Mouse (Mus musculus) neural tube, embryonic 15.5 days (tissue): ENCODE results near the gene Smarcb1. TPM values are rescaled to one million over a fixed set of nuclear protein-coding genes. Genes with fewer than 3 reads are reported as not detected.
A peak's percentile ranks its signal among the peaks of the same experiment; 100 is the strongest.
"Not testable (repeated sequence)": the region's sequence is repeated elsewhere in the genome, so short reads cannot be mapped to it uniquely, and the experiment has no call there.

Source experiments
- ATAC-seq: fragments of 200-750 bp; cut with Nextera tagmentation; 2 replicates; pipeline ENCODE4 v1.8.0; 2017; ENCODE audit warnings: mild to moderate bottlenecking, moderate TSS enrichment, moderate library complexity; ENCODE audit not compliant: low FRiP score
- H3K27ac ChIP-seq: fragments of 300-500 bp; sonication (generic); replicated peaks from 2 replicates; pipeline ENCODE4 v1.5.1; 2015; ENCODE audit warnings: mild to moderate bottlenecking, inconsistent platforms
- H3K27me3 ChIP-seq: fragments of 300-500 bp; sonication (generic); replicated peaks from 2 replicates; pipeline ENCODE4 v1.6.1; 2015; ENCODE audit warnings: inconsistent platforms
- H3K36me3 ChIP-seq: fragments of 300-500 bp; sonication (generic); 2 replicates; pipeline ENCODE4 v1.6.1; 2015; ENCODE audit warnings: inconsistent platforms
- H3K4me1 ChIP-seq: fragments of 300-500 bp; sonication (generic); 2 replicates; pipeline ENCODE4 v1.6.1; 2015; ENCODE audit warnings: inconsistent platforms
- H3K4me2 ChIP-seq: fragments of 300-500 bp; sonication (generic); 2 replicates; pipeline ENCODE4 v1.6.1; 2015; ENCODE audit warnings: inconsistent platforms, mild to moderate bottlenecking, moderate library complexity
- H3K4me3 ChIP-seq: fragments of 300-500 bp; sonication (generic); replicated peaks from 2 replicates; pipeline ENCODE4 v1.5.1; 2015; ENCODE audit warnings: mild to moderate bottlenecking, inconsistent platforms
- H3K9ac ChIP-seq: fragments of 300-500 bp; sonication (generic); replicated peaks from 2 replicates; pipeline ENCODE4 v1.6.1; 2015; ENCODE audit warnings: mild to moderate bottlenecking, inconsistent platforms
- H3K9me3 ChIP-seq: fragments of 300-500 bp; sonication (generic); replicated peaks from 2 replicates; pipeline ENCODE4 v1.6.1; 2016; ENCODE audit warnings: inconsistent platforms
- WGBS: fragments of 180-500 bp; shearing (Covaris S2); methylation state at CpG from one replicate; pipeline ENCODE4 v1.1.7; 2015; ENCODE audit warnings: mixed read lengths; 5-methylcytosine and 5-hydroxymethylcytosine counted together
- polyA plus RNA-seq: library from polyadenylated mRNA; unstranded; fragments of >200 nt; fragmentation: Nextera tagmentation; extraction: Ambion mirVana; gene quantifications from 2 replicates; pipeline ENCODE4 v1.2.1, GENCODE M21; 2015

Gene Smarcb1
- polyA plus RNA-seq, 1 experiment from 2014 or later, result 243 TPM

DNA sequence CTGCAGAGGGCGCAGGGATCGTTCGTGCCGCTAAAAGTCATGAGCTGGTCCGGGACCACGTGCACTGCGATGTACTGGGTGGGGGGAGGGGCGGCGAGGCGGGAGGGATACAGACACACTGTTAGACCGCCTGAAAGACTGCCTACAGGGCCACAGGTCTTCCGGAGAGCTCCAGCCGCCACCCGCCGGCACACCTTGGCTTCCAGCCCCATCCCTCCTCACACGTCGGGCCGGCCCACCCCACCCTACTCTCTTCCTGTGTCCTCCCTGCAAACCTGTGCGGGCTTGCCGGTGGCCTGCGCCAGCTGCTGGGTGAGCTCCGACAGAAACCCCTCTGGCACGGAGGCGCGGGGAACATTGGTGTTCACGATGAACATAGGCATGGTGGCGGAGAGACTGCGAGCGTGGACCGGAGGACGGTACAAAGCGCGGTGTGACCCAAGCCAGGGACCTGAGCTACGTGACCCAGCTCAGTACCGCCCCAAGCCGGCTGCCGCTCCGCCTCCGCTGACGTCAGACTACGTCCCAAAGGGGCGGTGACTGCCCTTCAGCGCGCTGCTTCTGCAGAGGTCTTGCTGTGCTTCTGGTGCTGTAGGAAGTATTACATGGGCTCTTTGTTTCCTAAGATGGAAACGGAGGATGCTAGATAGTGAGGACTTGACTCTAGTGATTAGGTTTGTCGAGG, 61.5 kb downstream of the Smarcb1 start, which contains the start of gene Mif:
Mif (minus strand) TSS at position 455 of the 685 bp plus-strand sequence.
- H3K4me1 ChIP-seq, result peaks cover 30% of the 10 kb centered on the region
- H3K4me3 ChIP-seq, result peak within 1 kb of the TSS; percentile 72
- H3K27me3 ChIP-seq, H3K36me3 ChIP-seq, H3K9me3 ChIP-seq: not testable (repeated sequence)
- H3K9ac ChIP-seq, result peak within 1 kb of the TSS; percentile 94
- peak; percentile 95 for ATAC-seq
- under 1% methylated on average over 45 of the region's 46 CpGs for WGBS
- peak within 1 kb of the TSS; percentile 97 for H3K27ac ChIP-seq
- H3K4me2 ChIP-seq, result peak within 1 kb of the TSS; percentile 72

DNA sequence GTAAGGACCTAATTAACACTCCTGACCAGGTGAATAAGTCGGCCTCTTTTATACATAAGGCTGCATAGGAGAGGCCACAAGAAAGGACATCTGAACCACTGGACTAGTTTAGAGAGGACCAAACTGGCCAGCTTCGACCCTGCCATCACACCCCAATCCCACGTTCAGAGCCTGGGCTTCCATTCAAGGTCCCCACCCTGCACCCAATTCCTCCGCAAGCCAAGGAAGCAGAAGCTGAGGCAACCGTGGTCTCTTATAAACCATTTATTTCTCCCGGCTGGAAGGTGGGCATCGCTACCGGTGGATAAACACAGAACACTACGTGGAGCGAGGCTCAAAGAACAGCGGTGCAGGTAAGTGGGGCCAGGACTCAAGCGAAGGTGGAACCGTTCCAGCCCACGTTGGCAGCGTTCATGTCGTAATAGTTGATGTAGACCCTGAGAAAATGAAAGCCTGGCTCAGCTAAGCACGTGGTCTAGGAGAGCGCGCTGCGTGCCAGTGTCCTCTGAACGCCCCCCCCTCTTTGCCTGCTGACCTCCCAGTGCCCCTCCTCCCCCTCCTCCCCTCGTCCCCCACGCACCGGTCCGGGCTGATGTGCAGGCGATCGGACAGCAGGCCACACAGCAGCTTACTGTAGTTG, 62.2 kb downstream of the Smarcb1 start:
- Histone ChIP-seq H3K27me3 (no peaks in the 10 kb centered on the region), H3K9me3 (no peaks in the 10 kb centered on the region), H3K4me2 (peak overlapping the region; percentile 72), H3K36me3 (peaks cover 8% of the 10 kb centered on the region; the same call in 1 of the 2 replicates), H3K27ac (peak overlapping the region; percentile 97), H3K4me3 (peak overlapping the region; percentile 72), H3K4me1 (peaks cover 30% of the 10 kb centered on the region), H3K9ac (peak overlapping the region; percentile 94)
- ATAC-seq, result peak; percentile 84
- WGBS, result 2% methylated on average over 26 of the region's 27 CpGs

DNA sequence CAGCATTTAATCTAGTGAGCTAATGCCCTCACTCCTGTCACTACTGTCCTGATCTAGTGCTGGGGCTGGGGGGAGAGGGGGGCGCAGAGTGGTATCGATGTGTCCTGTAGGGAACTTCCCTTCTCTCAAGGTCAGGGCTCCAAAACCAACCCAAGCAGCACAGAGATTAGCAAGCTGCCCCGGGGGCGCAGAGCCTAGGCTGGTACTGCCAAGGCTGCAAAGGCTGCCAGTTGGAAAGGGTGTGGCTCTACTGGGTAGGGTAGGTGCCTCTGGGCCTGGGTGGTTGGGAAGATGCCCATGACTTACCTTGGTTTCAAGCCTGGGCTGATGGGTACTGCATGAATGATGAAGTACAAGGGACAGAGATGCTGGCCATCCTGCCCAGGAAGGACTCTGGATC, 63.8 kb downstream of the Smarcb1 start:
- ATAC-seq, result no peak
- Histone ChIP-seq H3K9me3 (no peaks in the 10 kb centered on the region), H3K4me1 (peaks cover 30% of the 10 kb centered on the region), H3K27ac (no peak overlapping the region), H3K4me2 (no peak overlapping the region), H3K36me3 (peaks cover 8% of the 10 kb centered on the region; the same call in 1 of the 2 replicates), H3K27me3 (no peaks in the 10 kb centered on the region), H3K4me3 (no peak overlapping the region), H3K9ac (no peak overlapping the region)
- WGBS, result 99% methylated on average over 4 of the region's 4 CpGs

DNA sequence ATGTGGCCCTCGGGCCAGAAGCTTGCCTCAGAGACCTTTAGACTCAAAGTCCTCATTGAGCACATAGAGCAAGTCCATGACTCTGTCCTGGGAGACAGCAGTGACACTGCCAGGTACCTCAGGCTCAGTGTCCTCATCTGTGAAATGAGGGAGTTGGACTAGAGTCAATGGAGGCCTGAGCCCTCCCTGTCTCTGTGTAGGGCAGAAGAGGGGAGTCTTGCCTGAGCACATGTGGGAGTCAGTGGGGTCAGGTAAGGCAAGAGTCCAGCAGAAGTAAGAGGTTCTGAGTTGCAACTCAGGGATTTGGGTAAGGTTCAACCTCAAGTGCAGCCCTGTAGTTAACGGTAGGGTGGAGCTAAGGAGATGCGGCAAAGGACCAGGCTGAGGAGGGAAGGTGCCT, 64.4 kb downstream of the Smarcb1 start:
- WGBS, result 86% methylated on average over 3 of the region's 3 CpGs
- H3K4me2 ChIP-seq, result no peak overlapping the region
- no peak overlapping the region for H3K9ac ChIP-seq
- no peak overlapping the region for H3K27ac ChIP-seq
- H3K9me3 ChIP-seq, result no peaks in the 10 kb centered on the region
- peaks cover 30% of the 10 kb centered on the region for H3K4me1 ChIP-seq
- peaks cover 8% of the 10 kb centered on the region; the same call in 1 of the 2 replicates for H3K36me3 ChIP-seq
- no peaks in the 10 kb centered on the region for H3K27me3 ChIP-seq
- H3K4me3 ChIP-seq, result no peak overlapping the region
- no peak for ATAC-seq

DNA sequence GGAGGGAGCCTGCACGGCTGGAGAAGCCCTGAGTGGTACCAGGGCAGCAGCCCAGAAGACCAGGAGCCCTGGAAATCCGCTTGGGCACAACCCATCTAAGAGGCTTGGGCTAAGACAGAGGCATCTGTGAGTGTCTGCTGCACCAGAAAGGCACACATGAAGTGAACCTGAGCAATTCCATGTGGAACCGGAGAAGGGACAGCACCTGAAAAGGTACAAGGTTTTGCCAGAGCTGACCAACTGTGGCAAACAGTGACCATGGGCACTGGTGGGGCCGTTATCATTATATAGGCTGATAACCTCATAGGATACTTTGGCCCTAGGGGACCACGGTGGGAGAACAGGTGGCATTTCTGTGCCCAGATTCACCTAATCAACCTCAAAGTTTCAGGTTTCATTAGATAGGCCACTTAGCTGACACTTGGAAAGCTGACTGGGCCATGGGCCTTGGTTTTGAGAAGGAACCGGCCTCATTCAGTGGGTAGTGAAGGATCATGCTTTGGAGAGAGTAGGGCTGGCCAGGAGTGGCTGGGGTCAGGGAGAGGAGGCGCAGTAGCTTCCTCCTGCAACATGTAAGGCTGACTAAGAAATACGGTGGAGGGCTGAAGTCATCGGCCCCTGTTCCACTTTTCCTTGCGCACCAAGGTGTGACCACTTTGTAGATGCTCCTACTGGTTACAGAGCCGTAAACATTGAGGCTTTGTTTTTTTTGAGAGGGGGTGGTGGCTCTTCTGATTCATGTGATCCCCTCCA, 65.1 kb downstream of the Smarcb1 start:
- ATAC-seq, result no peak
- H3K4me3 ChIP-seq, result no peak overlapping the region
- peaks cover 33% of the 10 kb centered on the region for H3K4me1 ChIP-seq
- no peaks in the 10 kb centered on the region for H3K27me3 ChIP-seq
- H3K9me3 ChIP-seq, result no peaks in the 10 kb centered on the region
- peaks cover 8% of the 10 kb centered on the region; the same call in 1 of the 2 replicates for H3K36me3 ChIP-seq
- H3K9ac ChIP-seq, result no peak overlapping the region
- H3K4me2 ChIP-seq, result no peak overlapping the region
- H3K27ac ChIP-seq, result no peak overlapping the region
- 89% methylated on average over 11 of the region's 11 CpGs for WGBS

DNA sequence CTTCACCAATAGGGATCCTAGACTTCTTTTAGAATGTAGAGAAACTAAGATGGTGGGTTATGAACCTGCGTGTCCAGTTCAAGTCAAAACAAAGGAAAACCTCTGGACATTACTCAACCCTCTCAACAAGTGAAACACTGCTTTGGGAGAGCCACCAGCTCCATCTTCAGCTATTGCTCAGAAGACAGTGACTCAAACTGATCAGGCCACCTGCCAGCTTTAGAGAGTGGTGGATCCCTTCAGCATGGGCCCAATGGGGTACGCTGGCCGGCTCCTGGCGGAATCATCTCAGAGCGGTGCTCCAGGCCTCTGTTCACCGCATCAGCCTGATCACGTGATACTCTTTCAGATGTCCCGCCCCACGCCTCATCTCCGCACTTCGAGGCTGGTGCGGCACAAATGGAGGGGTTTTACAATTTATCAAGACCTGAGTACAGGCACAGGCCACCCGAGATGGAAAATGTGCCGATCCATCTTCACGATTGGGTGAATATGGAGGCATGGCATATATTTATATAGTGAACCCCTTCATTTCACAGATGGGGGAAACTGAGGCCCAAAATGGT, 65.9 kb downstream of the Smarcb1 start:
- H3K4me2 ChIP-seq, result no peak overlapping the region
- WGBS, result 89% methylated on average over 15 of the region's 15 CpGs
- H3K36me3 ChIP-seq, result peaks cover 8% of the 10 kb centered on the region; the same call in 1 of the 2 replicates
- ATAC-seq, result no peak
- no peak overlapping the region for H3K27ac ChIP-seq
- no peaks in the 10 kb centered on the region for H3K9me3 ChIP-seq
- H3K9ac ChIP-seq, result no peak overlapping the region
- H3K4me3 ChIP-seq, result no peak overlapping the region
- no peaks in the 10 kb centered on the region for H3K27me3 ChIP-seq
- peaks cover 32% of the 10 kb centered on the region for H3K4me1 ChIP-seq

DNA sequence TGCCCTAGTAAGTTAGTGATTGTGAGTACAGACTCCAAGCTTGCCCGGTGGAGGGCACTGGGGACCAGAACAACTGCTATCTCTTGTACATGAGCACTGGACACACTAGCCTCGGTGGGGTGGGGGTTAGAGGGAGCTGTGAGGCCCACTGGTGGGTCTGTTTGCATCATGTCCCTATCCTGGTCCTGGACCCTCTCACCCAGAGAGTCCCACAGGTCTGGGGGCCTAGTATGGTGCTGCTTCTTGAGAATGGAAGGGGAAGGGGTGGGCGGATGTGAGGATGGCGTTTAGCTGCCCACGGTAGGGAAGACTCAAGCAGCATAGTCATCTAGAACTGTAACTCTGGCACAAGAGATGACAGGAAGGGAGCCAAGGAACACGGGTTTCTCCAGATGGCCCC, 66.6 kb downstream of the Smarcb1 start:
- Histone ChIP-seq H3K27me3 (no peaks in the 10 kb centered on the region), H3K4me2 (no peak overlapping the region), H3K4me1 (peaks cover 29% of the 10 kb centered on the region), H3K9me3 (no peaks in the 10 kb centered on the region), H3K9ac (no peak overlapping the region; the same call in 1 of the 2 replicates), H3K27ac (no peak overlapping the region), H3K36me3 (peaks cover 8% of the 10 kb centered on the region; the same call in 1 of the 2 replicates), H3K4me3 (no peak overlapping the region)
- 89% methylated on average over 6 of the region's 6 CpGs for WGBS
- ATAC-seq, result no peak

DNA sequence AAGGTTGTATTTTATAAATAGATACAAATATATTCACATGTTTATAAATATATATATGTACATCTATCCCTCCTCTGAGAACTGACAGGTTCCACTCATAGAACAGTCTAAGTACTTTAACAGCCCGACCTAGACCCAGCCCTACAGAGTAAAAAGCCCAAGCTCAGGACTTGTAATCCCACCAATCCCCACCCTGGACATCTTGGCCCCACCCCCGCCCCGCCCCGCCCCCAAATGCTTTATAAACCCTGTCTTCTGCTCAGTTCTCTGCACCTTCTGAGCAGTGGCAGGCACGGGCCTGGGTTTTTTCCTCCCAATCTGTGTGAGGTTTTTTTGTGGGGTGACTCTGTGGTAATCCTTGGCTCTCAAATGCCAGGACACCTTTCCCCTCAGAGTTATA, 67.3 kb downstream of the Smarcb1 start:
- WGBS, result 59% methylated on average over 5 of the region's 5 CpGs
- Histone ChIP-seq H3K9ac (no peak overlapping the region), H3K27me3 (no peaks in the 10 kb centered on the region), H3K9me3 (no peaks in the 10 kb centered on the region), H3K4me2 (no peak overlapping the region), H3K4me3 (no peak overlapping the region), H3K4me1 (peaks cover 27% of the 10 kb centered on the region), H3K27ac (no peak overlapping the region), H3K36me3 (peaks cover 8% of the 10 kb centered on the region; the same call in 1 of the 2 replicates)
- ATAC-seq, result no peak

DNA sequence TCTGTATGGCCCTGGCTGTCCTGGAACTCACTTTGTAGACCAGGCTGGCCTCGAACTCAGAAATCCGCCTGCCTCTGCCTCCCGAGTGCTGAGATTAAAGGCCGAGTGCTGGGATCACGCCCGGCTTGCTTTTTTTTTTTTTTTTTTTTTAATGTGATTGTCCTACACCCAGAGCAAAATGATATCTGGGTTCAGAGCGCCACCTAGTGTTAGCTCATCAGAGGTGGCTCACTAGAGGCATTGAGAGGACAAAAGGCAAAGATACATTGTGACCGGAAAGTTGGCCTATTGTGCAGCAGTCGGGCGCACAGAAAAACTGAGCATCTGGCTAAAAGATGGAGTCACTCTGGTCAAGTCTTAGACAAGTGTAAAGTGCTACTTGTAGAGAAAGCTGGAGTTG, 68.0 kb downstream of the Smarcb1 start:
- peaks cover 8% of the 10 kb centered on the region; the same call in 1 of the 2 replicates for H3K36me3 ChIP-seq
- no peak overlapping the region for H3K4me2 ChIP-seq
- no peak for ATAC-seq
- H3K27me3 ChIP-seq, result no peaks in the 10 kb centered on the region
- 17% methylated on average over 10 of the region's 10 CpGs for WGBS
- no peak overlapping the region for H3K27ac ChIP-seq
- H3K9ac ChIP-seq, result no peak overlapping the region
- no peaks in the 10 kb centered on the region for H3K9me3 ChIP-seq
- H3K4me1 ChIP-seq, result peaks cover 21% of the 10 kb centered on the region
- H3K4me3 ChIP-seq, result no peak overlapping the region

DNA sequence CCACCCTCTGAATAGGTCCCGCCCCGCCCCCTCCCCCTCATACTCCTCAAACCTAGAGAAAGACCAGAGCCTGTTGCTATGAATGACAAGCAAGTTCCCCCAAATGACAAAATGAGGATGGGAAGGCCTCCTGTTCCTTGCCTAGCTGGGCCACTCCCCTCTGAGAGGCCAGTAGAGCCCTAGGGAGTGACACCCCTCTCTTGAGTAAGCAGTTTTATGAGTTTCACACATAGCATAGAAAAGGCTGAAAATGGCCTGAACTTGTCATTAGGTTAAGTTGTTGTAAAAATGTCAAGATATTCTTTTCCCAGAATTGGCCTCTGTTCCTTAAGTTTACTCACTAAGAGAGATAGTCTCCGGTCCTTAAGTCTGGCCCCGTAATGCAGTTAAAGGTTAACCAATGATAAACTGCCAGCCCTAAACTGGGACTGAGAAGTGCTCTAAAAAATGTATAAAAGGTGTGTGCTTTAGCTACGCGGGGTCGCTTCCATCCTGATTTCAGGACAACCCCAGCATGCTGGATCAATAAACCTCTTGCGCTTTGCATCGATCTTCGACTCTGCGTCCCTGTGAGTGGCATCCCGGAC, 68.8 kb downstream of the Smarcb1 start:
- no peak overlapping the region for H3K9ac ChIP-seq
- WGBS, result 93% methylated on average over 12 of the region's 12 CpGs

DNA sequence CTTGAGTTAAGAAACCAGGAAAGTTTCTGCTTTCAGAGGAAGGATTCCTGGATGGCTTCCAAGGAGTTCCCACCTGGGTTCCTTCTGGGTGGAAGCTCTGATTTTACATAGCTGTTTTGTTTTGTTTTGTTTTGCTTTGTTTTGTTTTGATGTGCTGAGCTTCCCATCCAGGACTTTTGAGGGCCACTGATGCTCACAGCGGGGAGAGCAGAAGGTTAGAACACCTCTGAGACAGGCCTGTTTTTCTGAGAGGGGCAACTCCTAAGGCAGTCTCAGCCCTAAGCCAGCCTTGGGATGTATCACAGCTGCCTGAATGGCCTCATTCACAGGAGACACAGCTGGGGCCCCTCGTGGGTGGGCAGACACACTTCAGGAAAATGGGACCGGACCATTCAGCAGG, 69.7 kb downstream of the Smarcb1 start:
- Histone ChIP-seq H3K9ac (no peak overlapping the region), H3K9me3 (no peaks in the 10 kb centered on the region), H3K4me3 (no peak overlapping the region), H3K4me2 (no peak overlapping the region), H3K27ac (no peak overlapping the region), H3K27me3 (no peaks in the 10 kb centered on the region), H3K36me3 (no peaks in the 10 kb centered on the region), H3K4me1 (peaks cover 11% of the 10 kb centered on the region)
- no peak for ATAC-seq
- WGBS, result 32% methylated on average over 3 of the region's 3 CpGs

More for the DNA sequence above, 68.8 kb downstream of the Smarcb1 start:
- no peak for ATAC-seq
- H3K4me1 ChIP-seq, result peaks cover 13% of the 10 kb centered on the region
- peaks cover 8% of the 10 kb centered on the region; the same call in 1 of the 2 replicates for H3K36me3 ChIP-seq
- H3K4me3 ChIP-seq, result no peak overlapping the region
- no peak overlapping the region for H3K4me2 ChIP-seq
- no peaks in the 10 kb centered on the region for H3K9me3 ChIP-seq
- H3K27ac ChIP-seq, result no peak overlapping the region
- H3K27me3 ChIP-seq, result no peaks in the 10 kb centered on the region
